Mouse (Mus musculus) hindbrain, embryonic 14.5 days (tissue): ENCODE results near the gene Nbea. TPM values are rescaled to one million over a fixed set of nuclear protein-coding genes. Genes with fewer than 3 reads are reported as not detected.
"Not testable (repeated sequence)": the region's sequence is repeated elsewhere in the genome, so short reads cannot be mapped to it uniquely, and the experiment has no call there.

Experiments used
- ATAC-seq: fragments of 200-750 bp; cut with Nextera tagmentation; 2 replicates; pipeline ENCODE4 v1.8.0; 2017; ENCODE audit warnings: moderate number of reproducible peaks, mild to moderate bottlenecking, moderate TSS enrichment, moderate library complexity; ENCODE audit not compliant: low FRiP score
- DNase-seq: peaks from one replicate; pipeline ENCODE4 v3.0.0-alpha.2; 2015; ENCODE audit warnings: low spot score
- H3K27ac ChIP-seq: fragments of 300-500 bp; sonication (generic); 2 replicates; pipeline ENCODE4 v1.5.1; 2014; ENCODE audit warnings: mild to moderate bottlenecking, moderate library complexity
- H3K27me3 ChIP-seq: fragments of 300-500 bp; sonication (generic); 2 replicates; pipeline ENCODE4 v1.6.1; 2014; ENCODE audit warnings: mild to moderate bottlenecking, low read length, mixed read lengths; ENCODE audit not compliant: control insufficient read depth, insufficient read depth
- H3K36me3 ChIP-seq: fragments of 300-500 bp; sonication (generic); replicated peaks from 2 replicates; pipeline ENCODE4 v1.6.1; 2014; ENCODE audit not compliant: control insufficient read depth, insufficient read depth
- H3K4me1 ChIP-seq: fragments of 300-500 bp; sonication (generic); replicated peaks from 2 replicates; pipeline ENCODE4 v1.6.1; 2014; ENCODE audit warnings: antibody characterized with exemption, low read length, mixed read lengths; ENCODE audit not compliant: control insufficient read depth, insufficient read depth
- H3K4me2 ChIP-seq: fragments of 300-500 bp; sonication (generic); replicated peaks from 2 replicates; pipeline ENCODE4 v1.6.1; 2014; ENCODE audit warnings: mild to moderate bottlenecking, moderate library complexity
- H3K4me3 ChIP-seq: fragments of 300-500 bp; sonication (generic); replicated peaks from 2 replicates; pipeline ENCODE4 v1.5.1; 2014; ENCODE audit warnings: mild to moderate bottlenecking, low read length
- H3K9ac ChIP-seq: fragments of 300-500 bp; sonication (generic); 2 replicates; pipeline ENCODE4 v1.6.1; 2014
- H3K9me3 ChIP-seq: fragments of 300-500 bp; sonication (generic); 2 replicates; pipeline ENCODE4 v1.6.1; 2016; ENCODE audit warnings: low read length; ENCODE audit not compliant: control insufficient read depth
- WGBS: fragments of 180-500 bp; shearing (Covaris S2); extraction: QIAGEN DNeasy Blood & Tissue Kit; methylation state at CpG from one replicate; pipeline ENCODE4 v1.1.7; 2014; 5-methylcytosine and 5-hydroxymethylcytosine counted together
- polyA plus RNA-seq: library from polyadenylated mRNA; unstranded; fragments of >200 nt; fragmentation: Nextera tagmentation; extraction: Ambion mirVana; gene quantifications from 2 replicates; pipeline ENCODE4 v1.2.1, GENCODE M21; 2014

The Nbea gene
- polyA plus RNA-seq, 1 experiment from 2014 or later = 86.2 TPM

DNA sequence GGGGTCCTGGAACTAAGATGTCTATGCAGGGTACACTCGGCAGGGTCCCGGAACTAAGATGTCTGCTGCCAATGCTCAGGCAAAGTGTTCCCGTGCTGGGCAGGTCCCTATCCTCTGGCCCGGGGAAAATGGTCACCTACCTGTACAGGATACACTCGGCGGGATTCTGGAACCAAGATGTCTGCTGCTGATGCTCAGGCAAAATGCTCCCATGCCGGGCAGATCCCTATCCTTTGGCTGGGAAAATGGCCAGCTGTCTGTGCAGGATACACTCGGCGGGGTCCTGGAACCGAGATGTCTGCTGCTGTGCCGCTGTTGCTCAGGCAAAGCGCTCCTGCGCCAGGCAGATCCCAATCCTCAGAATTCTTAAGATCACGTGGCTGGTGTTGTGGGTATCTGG is 206.5 kb downstream of the Nbea start:
- ATAC-seq = not testable (repeated sequence)

GRCm38 (mm10) chr3:55965723-55966156 is 217.8 kb downstream of the Nbea start:
- H3K4me2 ChIP-seq = no peak overlapping the region
- peak; percentile 82 for ATAC-seq

More for the DNA sequence above, 206.5 kb downstream of the Nbea start:
- DNase-seq, H3K27ac ChIP-seq, H3K4me2 ChIP-seq, H3K9ac ChIP-seq, H3K4me3 ChIP-seq, H3K4me1 ChIP-seq, H3K9me3 ChIP-seq, H3K27me3 ChIP-seq: not testable (repeated sequence)
- peaks cover 30% of the 10 kb centered on the region for H3K36me3 ChIP-seq
- WGBS = 96% methylated on average over 14 of the region's 14 CpGs

DNA sequence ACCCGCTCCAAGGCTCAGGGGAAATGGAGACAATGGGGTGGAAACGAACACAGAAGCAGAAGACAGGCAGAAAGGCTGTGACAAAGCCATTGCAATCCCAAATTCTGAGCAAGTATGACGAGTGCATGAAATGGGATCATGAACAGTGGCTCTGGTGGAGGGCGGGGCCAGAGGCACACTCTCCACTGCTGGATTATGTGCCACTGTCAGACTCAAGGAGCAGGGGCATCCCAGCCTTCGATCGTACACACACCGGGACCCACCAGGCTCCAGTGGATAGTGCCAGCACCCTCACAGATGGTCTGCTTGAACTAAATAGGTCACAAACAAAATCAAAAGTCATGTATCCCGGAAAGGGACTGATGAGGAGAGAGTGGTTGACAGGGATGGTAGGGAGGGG is 220.5 kb downstream of the Nbea start:
- no peak overlapping the region for H3K4me3 ChIP-seq
- DNase-seq (no peak), ATAC-seq (peak; percentile 59)
- H3K36me3 ChIP-seq = peaks cover 22% of the 10 kb centered on the region; the same call in 1 of the 2 replicates
- H3K27ac ChIP-seq = no peak overlapping the region
- no peak overlapping the region for H3K9ac ChIP-seq
- no peaks in the 10 kb centered on the region for H3K27me3 ChIP-seq
- 76% methylated on average over 8 of the region's 8 CpGs for WGBS
- H3K4me2 ChIP-seq = no peak overlapping the region
- peaks cover 7% of the 10 kb centered on the region for H3K4me1 ChIP-seq
- no peaks in the 10 kb centered on the region for H3K9me3 ChIP-seq

More at GRCm38 (mm10) chr3:55965723-55966156, 217.8 kb downstream of the Nbea start:
- 17% methylated on average over 10 of the region's 10 CpGs for WGBS
- H3K9me3 ChIP-seq = no peaks in the 10 kb centered on the region
- peak overlapping the region; percentile 2 for H3K27ac ChIP-seq
- peaks cover 32% of the 10 kb centered on the region; the same call in 1 of the 2 replicates for H3K36me3 ChIP-seq
- no peak overlapping the region for H3K9ac ChIP-seq
- H3K4me1 ChIP-seq = peaks cover 7% of the 10 kb centered on the region
- no peaks in the 10 kb centered on the region for H3K27me3 ChIP-seq
- DNase-seq = peak; percentile 41
- no peak overlapping the region for H3K4me3 ChIP-seq

- H3K36me3 ChIP-seq = peaks cover 34% of the 10 kb centered on the region
- H3K9ac ChIP-seq = no peak overlapping the region
- H3K27ac ChIP-seq = no peak overlapping the region
- H3K9me3 ChIP-seq = no peaks in the 10 kb centered on the region
- H3K4me2 ChIP-seq = no peak overlapping the region
- DNase-seq (no peak), ATAC-seq (0 out of 2 replicates have a peak, but pooled peaks have one; percentile 37)
- 0 out of 2 replicates have a peak, but pooled peaks cover 3% of the 10 kb centered on the region for H3K4me1 ChIP-seq
- WGBS = 75% methylated on average over 5 of the region's 5 CpGs
- no peaks in the 10 kb centered on the region for H3K27me3 ChIP-seq
- no peak overlapping the region for H3K4me3 ChIP-seq
Measured at GRCm38 (mm10) chr3:55949994-55950393, 233.5 kb downstream of the Nbea start.

DNA sequence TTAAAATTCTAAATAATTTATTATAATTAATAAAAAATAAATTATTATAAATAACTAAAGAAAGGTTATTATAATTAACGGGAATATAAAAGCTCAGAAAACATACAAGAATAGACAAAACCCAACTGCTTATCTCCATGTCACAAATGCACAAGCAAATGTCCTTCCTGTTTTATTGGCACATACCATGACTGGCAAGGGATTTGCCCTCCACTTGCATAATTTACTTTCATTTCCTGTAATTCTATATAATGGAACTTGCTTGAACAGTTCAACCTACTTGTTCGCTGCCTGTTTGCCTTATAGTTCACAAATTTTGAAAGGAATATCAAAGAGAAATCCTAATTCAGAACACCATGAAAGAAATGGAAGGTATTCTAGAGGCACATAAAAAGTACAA is 234.4 kb downstream of the Nbea start:
- H3K9me3 ChIP-seq = no peaks in the 10 kb centered on the region
- ATAC-seq (no peak), DNase-seq (no peak)
- H3K9ac ChIP-seq = no peak overlapping the region
- H3K36me3 ChIP-seq = peaks cover 27% of the 10 kb centered on the region
- WGBS = 95% methylated on average over 2 of the region's 2 CpGs
- no peak overlapping the region for H3K4me3 ChIP-seq
- H3K4me2 ChIP-seq = no peak overlapping the region
- H3K4me1 ChIP-seq = 0 out of 2 replicates have a peak, but pooled peaks cover 3% of the 10 kb centered on the region
- no peak overlapping the region for H3K27ac ChIP-seq
- no peaks in the 10 kb centered on the region for H3K27me3 ChIP-seq

- Histone ChIP-seq H3K4me2 (no peak overlapping the region), H3K27ac (no peak overlapping the region), H3K27me3 (no peaks in the 10 kb centered on the region), H3K4me3 (no peak overlapping the region), H3K4me1 (no peaks in the 10 kb centered on the region), H3K9me3 (no peaks in the 10 kb centered on the region), H3K36me3 (peaks cover 27% of the 10 kb centered on the region), H3K9ac (no peak overlapping the region)
- ATAC-seq = no peak
- 73% methylated on average over 2 of the region's 2 CpGs for WGBS
- no peak for DNase-seq
Measured at GRCm38 (mm10) chr3:55927343-55927742, 256.2 kb downstream of the Nbea start.

- Histone ChIP-seq H3K27ac (no peak overlapping the region), H3K27me3 (no peaks in the 10 kb centered on the region), H3K4me3 (no peak overlapping the region), H3K9ac (no peak overlapping the region), H3K36me3 (peaks cover 12% of the 10 kb centered on the region; the same call in 1 of the 2 replicates), H3K4me1 (no peaks in the 10 kb centered on the region), H3K4me2 (no peak overlapping the region), H3K9me3 (no peaks in the 10 kb centered on the region)
- DNase-seq (no peak), ATAC-seq (no peak)
- 79% methylated on average over 1 of the region's 1 CpGs for WGBS
Measured at GRCm38 (mm10) chr3:55909290-55909689, 274.2 kb downstream of the Nbea start.

DNA sequence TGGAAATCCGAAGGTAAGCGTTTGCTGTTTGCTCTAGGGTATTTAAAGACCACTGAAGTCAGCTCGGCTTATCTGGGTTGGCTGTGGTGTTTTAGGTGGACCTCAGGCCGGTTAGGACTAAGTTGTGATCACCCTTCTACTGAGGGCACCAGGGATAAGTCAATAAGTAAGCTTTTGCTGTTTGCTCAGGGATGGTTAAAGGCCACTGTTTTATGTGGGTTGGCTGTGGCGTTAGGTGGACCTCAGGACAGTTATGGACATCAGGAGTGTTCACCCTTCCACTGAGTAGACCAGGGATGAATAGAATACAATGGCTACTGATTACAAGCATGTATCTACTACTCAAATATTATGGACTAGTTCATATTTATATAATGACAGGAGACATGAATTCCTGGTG is 292.9 kb downstream of the Nbea start:
- Histone ChIP-seq H3K36me3 (peaks cover 10% of the 10 kb centered on the region; the same call in 1 of the 2 replicates), H3K27ac (no peak overlapping the region)

GRCm38 (mm10) chr3:55889227-55889626 is 294.3 kb downstream of the Nbea start:
- Histone ChIP-seq H3K36me3 (peaks cover 10% of the 10 kb centered on the region; the same call in 1 of the 2 replicates), H3K9me3 (no peaks in the 10 kb centered on the region), H3K4me2 (no peak overlapping the region), H3K4me1 (no peaks in the 10 kb centered on the region), H3K27ac (no peak overlapping the region), H3K9ac (no peak overlapping the region), H3K27me3 (no peaks in the 10 kb centered on the region), H3K4me3 (no peak overlapping the region)
- DNase-seq (no peak), ATAC-seq (no peak)
- WGBS = 56% methylated on average over 4 of the region's 4 CpGs

More for the DNA sequence above, 292.9 kb downstream of the Nbea start:
- no peaks in the 10 kb centered on the region for H3K9me3 ChIP-seq
- H3K9ac ChIP-seq = no peak overlapping the region
- no peak overlapping the region for H3K4me2 ChIP-seq
- DNase-seq (no peak), ATAC-seq (no peak)
- no peaks in the 10 kb centered on the region for H3K27me3 ChIP-seq
- H3K4me3 ChIP-seq = no peak overlapping the region
- 93% methylated on average over 5 of the region's 5 CpGs for WGBS
- H3K4me1 ChIP-seq = no peaks in the 10 kb centered on the region

DNA sequence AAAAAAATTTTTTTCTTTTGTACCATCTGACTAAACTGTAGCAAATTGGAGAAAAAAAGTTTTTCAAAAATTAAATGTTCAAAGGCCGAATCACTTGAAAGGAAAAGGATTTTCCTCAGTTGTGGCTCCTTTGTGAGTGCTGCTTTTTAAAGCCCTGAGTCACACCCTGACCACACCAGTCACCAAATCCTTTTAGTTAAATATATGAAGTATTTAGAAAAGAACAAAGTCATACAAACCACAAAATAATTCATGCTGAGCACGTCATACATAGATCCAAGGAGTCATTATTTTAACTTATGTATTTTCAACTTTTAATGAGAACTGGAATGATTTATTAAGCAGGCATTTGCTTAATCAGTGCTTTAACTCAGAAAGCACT is 295.7 kb downstream of the Nbea start:
- no peaks in the 10 kb centered on the region for H3K4me1 ChIP-seq
- no peak overlapping the region for H3K4me2 ChIP-seq
- peaks cover 10% of the 10 kb centered on the region; the same call in 1 of the 2 replicates for H3K36me3 ChIP-seq
- H3K27me3 ChIP-seq = no peaks in the 10 kb centered on the region
- ATAC-seq (no peak), DNase-seq (no peak)
- 76% methylated on average over 2 of the region's 2 CpGs for WGBS
- H3K27ac ChIP-seq = no peak overlapping the region
- no peak overlapping the region for H3K9ac ChIP-seq
- H3K4me3 ChIP-seq = no peak overlapping the region
- H3K9me3 ChIP-seq = no peaks in the 10 kb centered on the region
